Mouse (Mus musculus): Measurements from ENCODE around the gene Gm3002.
"Not testable (repeated sequence)": the region's sequence is repeated elsewhere in the genome, so short reads cannot be mapped to it uniquely, and the experiment has no call there.

The Gm3002 gene

GRCm38 (mm10) chr14:3809774-3810173, at the start of gene Gm3002:
Gene Gm3002 (plus strand): TSS chr14:3810074.
- not testable (repeated sequence) for DNase-seq (ENCODE audit: extremely low spot score, low read depth, low spot score)

- not testable (repeated sequence) for DNase-seq (ENCODE audit: extremely low spot score, low read depth, low spot score)
Measured at GRCm38 (mm10) chr14:3845945-3846344, 36.1 kb downstream of the Gm3002 start, which contains the start of gene Gm3033. Gene Gm3033 (plus strand): TSS chr14:3846245.

GRCm38 (mm10) chr14:3883872-3884271, 74.0 kb downstream of the Gm3002 start, which contains the start of gene Gm2916:
Gene Gm2916 (plus strand): TSS chr14:3884172.
- not testable (repeated sequence) for DNase-seq (ENCODE audit: extremely low spot score, low read depth, low spot score)

GRCm38 (mm10) chr14:3931456-3931855, 121.6 kb downstream of the Gm3002 start, which contains the start of gene Gm3029:
Gene Gm3029 (plus strand): TSS chr14:3931756.
- DNase-seq (ENCODE audit: extremely low spot score, low read depth, low spot score): not testable (repeated sequence)

GRCm38 (mm10) chr14:3963247-3963646, 153.4 kb downstream of the Gm3002 start, which contains the start of gene Gm3095:
Gene Gm3095 (plus strand): TSS chr14:3963547.
- DNase-seq (ENCODE audit: extremely low spot score, low read depth, low spot score): not testable (repeated sequence)

GRCm38 (mm10) chr14:3998094-3998493, 188.2 kb downstream of the Gm3002 start, which contains the start of gene Gm3099:
Gene Gm3099 (plus strand): TSS chr14:3998394.
- not testable (repeated sequence) for DNase-seq (ENCODE audit: extremely low spot score, low read depth, low spot score)

All from hindlimb bud, embryonic 11.5 days (tissue).